Mouse (Mus musculus): ENCODE results near the gene Mmrn2.
"Not testable (repeated sequence)": the region's sequence is repeated elsewhere in the genome, so short reads cannot be mapped to it uniquely, and the experiment has no call there.

Gene Mmrn2

DNA sequence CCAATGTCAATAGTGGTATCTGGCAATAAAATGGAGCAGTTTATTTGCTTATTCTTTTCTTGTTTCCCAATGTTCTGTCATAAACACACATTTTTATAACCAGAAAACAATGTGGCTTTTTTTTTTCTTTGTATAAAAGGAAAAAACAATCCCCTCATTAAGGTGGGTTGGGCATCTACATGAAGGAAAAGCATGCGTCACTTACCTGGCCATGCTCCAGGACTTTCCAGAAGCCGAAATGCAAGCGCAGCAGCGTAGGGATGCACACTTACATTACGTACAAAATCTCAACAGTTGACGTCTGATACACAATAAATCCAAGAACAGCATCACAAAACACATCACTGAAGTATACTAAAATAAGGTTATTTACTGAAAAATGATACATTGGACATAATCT is 35.5 kb downstream of the Mmrn2 start:
- DNase-seq: no peak

DNA sequence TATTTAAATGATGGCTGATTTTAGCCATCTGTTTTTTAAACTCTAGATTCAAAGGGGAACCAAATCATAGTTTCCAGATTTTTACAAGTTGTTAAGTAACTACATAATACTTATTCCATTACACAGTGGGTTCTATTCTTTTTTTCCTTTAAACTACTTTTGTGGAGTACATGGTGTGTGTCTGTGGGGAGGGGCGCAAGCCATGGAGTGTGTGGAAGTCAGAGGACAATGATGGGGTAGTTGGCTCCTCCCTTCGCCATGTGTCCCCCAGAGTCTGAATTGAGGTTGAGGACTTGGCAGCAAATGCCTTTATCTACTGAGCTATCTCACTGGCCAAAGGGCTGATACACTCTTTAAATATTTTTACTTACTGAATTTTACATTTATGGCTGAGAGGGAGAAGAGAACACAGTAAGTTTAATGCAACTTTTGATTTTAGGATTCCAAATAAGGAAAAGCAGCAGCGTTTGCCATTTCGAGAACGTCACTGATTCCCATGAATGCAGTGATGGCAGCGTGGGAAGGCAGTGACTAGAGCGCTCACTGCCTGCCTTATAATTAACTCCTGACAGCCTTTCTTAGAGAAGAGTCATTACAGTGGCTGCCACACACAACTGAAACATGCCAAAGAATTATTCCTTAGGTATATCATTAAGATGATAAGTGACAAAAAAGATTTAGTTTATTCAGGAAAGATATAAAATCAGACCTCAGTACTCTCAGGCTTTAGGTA is 37.1 kb downstream of the Mmrn2 start:
- DNase-seq: no peak

DNA sequence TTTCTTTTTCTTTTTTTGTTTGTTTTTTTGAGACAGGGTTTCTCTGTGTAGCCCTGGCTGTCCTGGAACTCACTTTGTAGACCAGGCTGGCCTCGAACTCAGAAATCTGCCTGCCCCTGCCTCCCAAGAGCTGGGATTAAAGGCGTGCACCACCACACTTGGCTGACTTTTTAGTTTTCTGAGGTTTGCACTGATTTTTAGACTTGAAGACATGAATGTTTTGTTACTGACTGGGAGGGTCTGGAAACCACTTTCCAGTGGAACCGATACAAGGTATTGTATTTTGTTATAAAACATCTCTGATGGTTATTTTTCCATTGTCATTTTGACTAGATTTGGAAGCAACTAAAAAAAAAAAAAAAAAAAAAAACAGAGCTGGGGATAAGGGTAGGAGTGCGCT is 41.7 kb downstream of the Mmrn2 start:
- not testable (repeated sequence) for DNase-seq

- DNase-seq: no peak
These were observed 42.2 kb downstream of the Mmrn2 start for GRCm38 (mm10) chr14:34417501-34417900.

- no peak for DNase-seq
These were observed 45.8 kb downstream of the Mmrn2 start for GRCm38 (mm10) chr14:34421078-34421477.

GRCm38 (mm10) chr14:34428274-34428673 is 53.0 kb downstream of the Mmrn2 start:
- no peak for DNase-seq

DNA sequence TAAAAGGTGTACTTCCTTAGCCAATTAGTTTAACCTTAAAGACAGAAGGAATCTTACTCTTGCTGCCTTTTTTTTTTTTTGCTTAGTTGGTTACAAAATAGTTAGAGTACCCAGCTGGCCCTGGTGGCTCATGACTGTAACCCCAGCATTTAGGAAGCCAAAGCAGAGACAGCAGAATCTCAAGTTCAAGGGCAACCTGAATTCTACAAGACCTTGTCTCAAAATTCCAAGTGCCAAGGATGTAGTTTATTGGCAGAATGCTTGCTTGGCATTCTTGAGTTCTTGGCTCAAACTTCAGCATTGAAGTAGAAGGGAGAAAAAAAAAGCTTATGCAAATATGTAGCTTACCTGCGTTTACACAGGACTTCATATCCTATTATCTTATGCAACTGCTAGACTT is 53.8 kb downstream of the Mmrn2 start:
- no peak for DNase-seq

DNA sequence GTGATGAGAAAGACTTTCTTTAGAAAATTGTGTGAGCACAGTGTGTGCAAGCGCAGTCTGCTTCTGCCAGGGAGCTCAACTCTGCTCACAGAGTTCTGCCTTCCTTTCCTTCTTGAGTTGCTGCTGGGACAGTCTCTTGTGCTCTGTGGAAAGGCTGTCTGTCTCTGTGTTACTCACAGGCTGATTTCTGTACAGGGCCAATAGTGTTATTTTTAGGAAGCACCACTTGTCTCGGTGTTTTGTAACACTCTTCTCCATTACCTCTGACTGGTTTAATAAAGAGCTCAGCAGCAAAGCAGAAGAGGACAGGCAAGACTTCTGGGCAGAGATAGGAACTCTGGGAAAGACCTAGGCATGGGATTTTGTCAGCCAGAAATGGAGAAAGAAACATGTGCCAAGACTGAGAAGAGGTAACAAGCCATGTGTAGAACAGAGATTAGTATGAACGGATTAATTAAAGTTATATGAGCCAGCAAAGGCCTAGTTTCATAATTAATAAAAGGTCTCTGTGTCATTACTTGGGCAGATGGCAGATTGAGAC is 65.3 kb downstream of the Mmrn2 start:
- no peak for DNase-seq

GRCm38 (mm10) chr14:34442531-34442930 is 67.3 kb downstream of the Mmrn2 start:
- no peak for DNase-seq

DNA sequence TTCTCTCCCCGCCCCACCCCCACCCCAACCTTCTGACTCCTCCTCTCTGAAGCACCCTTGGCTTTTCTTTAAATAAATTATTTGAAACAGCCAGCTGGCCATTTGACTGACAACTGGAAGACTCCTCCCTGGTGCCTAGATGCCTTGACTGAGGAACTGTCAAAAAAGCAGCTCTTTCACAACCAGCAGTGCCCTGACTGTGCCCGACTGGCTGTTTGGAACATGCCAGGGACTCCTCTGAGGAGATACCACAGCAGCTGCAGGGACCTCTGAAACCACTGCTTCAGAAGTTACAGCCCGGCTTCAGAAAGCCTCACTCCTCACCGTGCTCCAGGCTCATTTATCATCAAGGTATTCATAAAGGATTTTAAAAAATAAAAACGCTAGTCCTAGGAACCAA is 69.1 kb downstream of the Mmrn2 start:
- DNase-seq: no peak

- no peak for DNase-seq
These were observed 69.7 kb downstream of the Mmrn2 start for GRCm38 (mm10) chr14:34444924-34445323.

DNA sequence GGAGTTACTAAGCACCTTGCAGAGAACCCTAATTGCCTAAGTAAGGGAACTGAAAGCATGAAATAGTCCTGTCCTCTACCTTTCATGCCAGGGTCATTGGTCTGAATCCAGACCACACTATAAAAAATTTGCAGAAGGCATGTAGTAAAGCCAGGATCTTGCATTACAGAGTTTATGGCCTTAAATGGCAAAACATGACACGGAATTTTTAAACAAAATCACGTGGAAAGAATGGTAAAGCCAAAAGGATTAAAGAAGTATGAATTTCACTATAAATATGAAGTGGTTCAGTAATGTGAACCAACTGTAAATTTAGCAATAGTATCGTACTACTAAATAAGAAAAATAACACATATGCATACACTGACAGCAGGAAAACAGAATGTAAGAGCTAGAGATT is 70.1 kb downstream of the Mmrn2 start:
- DNase-seq: no peak

DNA sequence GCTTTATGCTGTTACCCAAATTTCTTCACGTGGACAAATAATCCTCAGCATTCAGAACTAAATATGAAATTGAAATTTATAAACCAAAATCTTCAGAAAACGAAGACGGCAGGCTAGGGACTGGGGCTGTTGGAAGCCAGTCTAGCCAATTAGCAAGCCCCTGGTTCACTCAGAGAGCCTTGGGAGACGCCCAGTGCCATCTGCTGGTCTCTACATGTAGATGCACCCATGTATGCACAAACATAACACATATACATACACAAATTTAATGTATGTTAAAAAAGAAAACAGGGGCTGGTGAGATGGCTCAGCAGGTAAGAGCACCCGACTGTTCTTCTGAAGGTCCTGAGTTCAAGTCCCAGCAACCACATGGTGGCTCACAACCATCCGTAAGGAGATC is 71.4 kb downstream of the Mmrn2 start:
- no peak for DNase-seq

- no peak for DNase-seq
These were observed 72.4 kb downstream of the Mmrn2 start for GRCm38 (mm10) chr14:34447659-34448058.

GRCm38 (mm10) chr14:34448398-34448797 is 73.1 kb downstream of the Mmrn2 start:
- no peak for DNase-seq

DNA sequence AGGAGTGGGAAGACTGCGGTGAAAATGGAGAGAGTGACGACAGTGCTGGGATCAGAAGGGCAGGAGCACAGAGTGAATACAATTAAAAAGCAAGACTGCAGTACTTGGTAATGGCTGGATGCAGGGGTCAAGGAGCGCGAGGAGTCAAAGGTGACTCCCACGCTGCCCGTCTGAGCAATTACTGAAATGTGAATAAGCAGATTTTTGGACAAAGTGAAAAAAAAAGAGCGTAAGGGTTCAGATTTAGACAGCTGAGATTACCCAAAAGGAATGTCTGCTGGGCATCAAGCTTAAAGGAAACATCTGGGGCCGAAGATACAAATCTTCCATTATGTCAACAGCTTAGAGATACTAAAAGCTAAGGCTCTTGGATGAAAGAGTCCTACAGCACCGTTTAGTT is 74.5 kb downstream of the Mmrn2 start:
- DNase-seq: no peak

DNA sequence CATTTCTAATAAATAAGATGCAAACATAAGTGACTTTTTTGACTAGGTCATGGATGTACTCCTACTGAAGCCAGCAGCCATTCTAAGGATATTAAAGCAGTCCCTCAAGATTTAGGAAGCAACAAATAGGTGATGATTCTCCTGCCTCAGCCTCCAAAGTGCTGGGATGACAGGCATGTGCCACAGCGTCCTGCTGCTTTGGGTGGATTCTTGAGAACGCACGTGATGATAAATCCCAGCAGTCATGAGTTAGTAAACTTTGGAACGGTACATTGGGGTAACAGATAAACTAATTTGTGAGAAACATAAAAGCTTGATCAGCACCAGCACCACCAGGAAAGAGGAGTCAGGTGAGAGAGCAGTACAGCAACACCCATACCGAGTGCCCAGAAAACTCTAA is 75.2 kb downstream of the Mmrn2 start:
- no peak for DNase-seq

- DNase-seq: no peak
These were observed 76.6 kb downstream of the Mmrn2 start for GRCm38 (mm10) chr14:34451872-34452271.

DNA sequence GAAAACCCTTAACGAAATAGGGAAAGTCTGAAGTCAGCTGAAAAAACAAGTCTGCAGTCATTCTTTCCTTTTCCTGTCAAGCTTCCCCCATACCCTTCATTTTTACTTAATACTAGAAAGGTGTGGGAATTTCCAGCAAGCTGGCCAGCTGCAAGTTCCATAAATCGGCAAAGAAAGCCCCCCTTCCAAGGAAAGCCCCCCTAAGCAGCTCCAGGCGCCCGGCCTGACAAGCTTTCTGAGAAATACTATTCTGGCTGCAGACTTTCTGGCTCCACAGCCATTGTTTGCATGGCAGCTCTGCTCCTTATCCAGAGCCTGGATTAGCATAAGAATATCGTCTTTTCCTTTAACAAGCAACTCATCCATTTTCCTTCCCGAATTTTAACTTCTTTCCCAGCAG is 78.4 kb downstream of the Mmrn2 start:
- no peak for DNase-seq
